24 mouse cellular contexts compared by ENCODE assay signal in the genomic region with DNA sequence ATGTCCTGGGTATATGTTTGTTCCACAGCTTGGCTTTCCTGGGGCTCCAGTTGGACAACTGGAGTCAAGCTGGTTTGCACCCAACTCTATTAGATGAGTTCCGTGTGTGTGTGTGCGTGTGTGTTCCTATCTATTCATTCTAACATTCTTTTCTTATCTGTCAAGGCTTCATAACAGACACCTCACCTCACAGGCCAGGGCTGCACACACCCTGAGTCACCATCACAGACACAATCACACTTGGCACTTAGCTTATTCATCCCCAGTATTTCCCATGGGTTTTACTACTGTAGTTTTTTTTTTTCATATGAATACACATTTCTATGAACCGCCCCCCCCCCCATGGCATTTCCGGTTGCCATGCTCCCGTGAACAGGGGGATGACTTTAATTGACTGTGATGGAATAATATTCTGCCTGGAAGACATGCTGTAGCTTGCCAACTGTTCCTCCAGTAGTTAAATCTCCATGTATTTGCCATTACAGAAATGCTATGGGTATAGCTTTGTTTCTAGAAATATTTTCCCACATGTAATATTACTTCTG. TPM values are rescaled to one million over a fixed set of nuclear protein-coding genes. Genes with fewer than 3 reads are reported as not detected.
DNase-seq lines count a peak whose midpoint lies in the region; ATAC-seq lines count a peak whose summit lies in the region.
"Had no signal": no experiment of that assay in that cellular context is flagged by ENCODE, and none has a peak within 500 bp of the region (broad histone marks: within the 10 kb centered on the region; RNA-seq: fewer than 3 reads in every experiment).

No protein-coding gene starts in this region.

- peak overlapping the region; percentile 47; the same call in 1 of the 2 replicates for H3K27ac ChIP-seq in intestine, embryonic 14.5 days (ENCODE audit: low read depth)
- no peak overlapping the region for H3K27ac ChIP-seq in intestine, embryonic 15.5 days
- H3K27ac ChIP-seq in stomach, embryonic 15.5 days = peak overlapping the region; percentile 90; the same call in 1 of the 2 replicates
- H3K27ac ChIP-seq: hindbrain, embryonic 12.5 days had no signal

- no peak overlapping the region for H3K4me2 ChIP-seq in intestine, embryonic 14.5 days (ENCODE audit: low read length)
- H3K4me2 ChIP-seq in intestine, embryonic 15.5 days (replicated peaks) = no peak overlapping the region
- no peak overlapping the region for H3K4me2 ChIP-seq in stomach, embryonic 15.5 days
- H3K4me2 ChIP-seq: embryonic facial prominence, embryonic 15.5 days; heart, embryonic 13.5 days; hindbrain, embryonic 12.5 days had no signal

- peaks cover 31% of the 10 kb centered on the region for H3K4me1 ChIP-seq in intestine, embryonic 14.5 days (replicated peaks; ENCODE audit: control insufficient read depth, insufficient read depth, low read length)
- H3K4me1 ChIP-seq in intestine, embryonic 15.5 days (replicated peaks) = peaks cover 22% of the 10 kb centered on the region
- peaks cover 42% of the 10 kb centered on the region for H3K4me1 ChIP-seq in stomach, embryonic 15.5 days

- no peaks in the 10 kb centered on the region for H3K36me3 ChIP-seq in intestine, embryonic 14.5 days (ENCODE audit: control insufficient read depth, insufficient read depth, low read length)
- H3K36me3 ChIP-seq in intestine, embryonic 15.5 days = no peaks in the 10 kb centered on the region
- no peaks in the 10 kb centered on the region for H3K36me3 ChIP-seq in stomach, embryonic 15.5 days
- H3K36me3 ChIP-seq: embryonic facial prominence, embryonic 15.5 days; G1E; heart, embryonic 13.5 days; hindbrain, embryonic 12.5 days had no signal

- no peak overlapping the region for H3K4me3 ChIP-seq in intestine, embryonic 14.5 days (ENCODE audit: low read depth, low read length)
- H3K4me3 ChIP-seq in intestine, embryonic 15.5 days (replicated peaks) = no peak overlapping the region
- no peak overlapping the region for H3K4me3 ChIP-seq in stomach, embryonic 15.5 days (replicated peaks)
- H3K4me3 ChIP-seq: embryonic facial prominence, embryonic 15.5 days; heart, embryonic 13.5 days; hindbrain, embryonic 12.5 days had no signal

- H3K9ac ChIP-seq in intestine, embryonic 14.5 days (ENCODE audit: low read length) = no peak overlapping the region
- H3K9ac ChIP-seq in intestine, embryonic 15.5 days = no peak overlapping the region
- no peak overlapping the region for H3K9ac ChIP-seq in stomach, embryonic 15.5 days
- H3K9ac ChIP-seq: embryonic facial prominence, embryonic 15.5 days; forebrain, postnatal 0 days; hindbrain, embryonic 12.5 days had no signal

- H3K27me3 ChIP-seq in intestine, embryonic 14.5 days (replicated peaks; ENCODE audit: control insufficient read depth, insufficient read depth, low read length) = no peaks in the 10 kb centered on the region
- no peaks in the 10 kb centered on the region for H3K27me3 ChIP-seq in intestine, embryonic 15.5 days (replicated peaks)
- no peaks in the 10 kb centered on the region for H3K27me3 ChIP-seq in stomach, embryonic 15.5 days (replicated peaks)
- H3K27me3 ChIP-seq: embryonic facial prominence, embryonic 15.5 days; heart, embryonic 13.5 days; hindbrain, embryonic 12.5 days; Patski had no signal

- 81% methylated on average over 5 of the region's 5 CpGs for WGBS in intestine, embryonic 14.5 days
- 82% methylated on average over 5 of the region's 5 CpGs for whole genome bisulfite sequencing in intestine, embryonic 15.5 days
- WGBS in stomach, embryonic 15.5 days = 72% methylated on average over 5 of the region's 5 CpGs

- intact Hi-C loops in heart, postnatal 25 days (cut with DNase I) = no loop called here

- no peak for ATAC-seq in intestine, embryonic 14.5 days (replicated peaks; ENCODE audit: low FRiP score, low TSS enrichment, low read depth)
- ATAC-seq in intestine, embryonic 15.5 days = no peak
- no peak for ATAC-seq in stomach, embryonic 15.5 days (ENCODE audit: insufficient read depth, low FRiP score, low read depth)
- ATAC-seq: CD4-positive, CD25-positive, alpha-beta regulatory T cell, adult 4 months; forebrain, postnatal 0 days; hindbrain, embryonic 16.5 days; inflammation-experienced regulatory T-cells, adult 6 months; Patski had no signal

- no peak for DNase-seq in intestine, embryonic 14.5 days (ENCODE audit: low spot score)
- DNase-seq in Muller cell, postnatal 12 days (ENCODE audit: inconsistent ontology term) = peak; percentile 92
- no peak for DNase-seq in left cerebral cortex, adult 9 months (ENCODE audit: low spot score in 2 of 2)
- no peak for DNase-seq in heart, adult 8-10 months (ENCODE audit: low spot score)
- no peak for DNase-seq in heart, postnatal 25 days (ENCODE audit: low spot score)
- DNase-seq: adrenal gland, adult 8-10 months; cerebellum, adult 11 months; cerebellum, adult 8-10 months; cerebellum, postnatal 14 days; embryo, embryonic 11 days; forebrain, postnatal 0 days; gastrocnemius, postnatal 14 days; heart, postnatal 4 days had no signal

- no peaks in the 10 kb centered on the region for H3K9me3 ChIP-seq in intestine, embryonic 14.5 days (ENCODE audit: control insufficient read depth, low read length)
- no peaks in the 10 kb centered on the region for H3K9me3 ChIP-seq in intestine, embryonic 15.5 days
- H3K9me3 ChIP-seq in stomach, embryonic 15.5 days = no peaks in the 10 kb centered on the region
- H3K9me3 ChIP-seq: embryonic facial prominence, embryonic 15.5 days; heart, embryonic 13.5 days; hindbrain, embryonic 12.5 days had no signal

RNA-seq across cellular contexts. Expression of a gene that starts 28.3 kb away (rescaled TPM):
- polyA plus RNA-seq in intestine, embryonic 14.5 days (2014; fragmentation: Nextera tagmentation; extraction: Ambion mirVana) = 102 and 114 TPM in 2 replicates
- polyA plus RNA-seq in intestine, embryonic 15.5 days (2015; fragmentation: Nextera tagmentation; extraction: Ambion mirVana) = 79.8 and 90.0 TPM in 2 replicates
- 101 and 108 TPM in 2 replicates for polyA plus RNA-seq in stomach, embryonic 15.5 days (2015; fragmentation: Nextera tagmentation; extraction: Ambion mirVana)
- total RNA-seq in heart, adult 8-10 months (2022) = 10 to 100 TPM; 42.6 to 46.1 (median 44.5) TPM
- total RNA-seq in heart, postnatal 25 days (2021) = 10 to 100 TPM; 55.2 to 61.3 TPM
- total RNA-seq: common myeloid progenitor, adult 5-6 weeks had no signal
- polyA plus RNA-seq: CD4-positive, CD25-positive, alpha-beta regulatory T cell, adult 4 months; G1E; inflammation-experienced regulatory T-cells, adult 6 months had no signal
